Mouse (Mus musculus): ENCODE measurements around the gene Ctbp2.

Ctbp2 gene

GRCm38 (mm10) chr7:133008663-133009062, 115.5 kb downstream of the Ctbp2 start:
- no peak for DNase-seq (ENCODE audit: low spot score in 2 of 2)

- DNase-seq (ENCODE audit: low spot score in 2 of 2): no peak
Measured at GRCm38 (mm10) chr7:133007343-133007742, 116.8 kb downstream of the Ctbp2 start.

- DNase-seq (ENCODE audit: low spot score in 2 of 2): no peak
Measured at GRCm38 (mm10) chr7:133005772-133006171, 118.4 kb downstream of the Ctbp2 start.

- DNase-seq (ENCODE audit: low spot score in 2 of 2): peak; percentile 88 to 93
Measured at GRCm38 (mm10) chr7:133003421-133003820, 120.7 kb downstream of the Ctbp2 start.

GRCm38 (mm10) chr7:133002271-133002670, 121.9 kb downstream of the Ctbp2 start:
- no peak for DNase-seq (ENCODE audit: low spot score in 2 of 2)

- DNase-seq (ENCODE audit: low spot score in 2 of 2): no peak
Measured at GRCm38 (mm10) chr7:133001388-133001787, 122.8 kb downstream of the Ctbp2 start.

- DNase-seq (ENCODE audit: low spot score in 2 of 2): no peak
Measured at GRCm38 (mm10) chr7:132999061-132999460, 125.1 kb downstream of the Ctbp2 start.

GRCm38 (mm10) chr7:132998639-132999038, 125.5 kb downstream of the Ctbp2 start:
- DNase-seq (ENCODE audit: low spot score in 2 of 2): no peak

- peak; percentile 42 to 44 for DNase-seq (ENCODE audit: low spot score in 2 of 2)
Measured at GRCm38 (mm10) chr7:132996391-132996790, 127.8 kb downstream of the Ctbp2 start.

- no peak for DNase-seq (ENCODE audit: low spot score in 2 of 2)
Measured at GRCm38 (mm10) chr7:132994628-132995191, 129.4 kb downstream of the Ctbp2 start.

GRCm38 (mm10) chr7:132994120-132994519, 130.0 kb downstream of the Ctbp2 start:
- no peak for DNase-seq (ENCODE audit: low spot score in 2 of 2)

GRCm38 (mm10) chr7:132992967-132993615, 131.1 kb downstream of the Ctbp2 start:
- DNase-seq (ENCODE audit: low spot score in 2 of 2): peak in 1 of 2 experiments; percentile 1

GRCm38 (mm10) chr7:132991240-132991900, 132.8 kb downstream of the Ctbp2 start:
- DNase-seq (ENCODE audit: low spot score in 2 of 2): peak in 1 of 2 experiments; percentile 1

- DNase-seq (ENCODE audit: low spot score in 2 of 2): no peak
Measured at GRCm38 (mm10) chr7:132989839-132990238, 134.3 kb downstream of the Ctbp2 start.

GRCm38 (mm10) chr7:132982639-132983038, 141.5 kb downstream of the Ctbp2 start:
- DNase-seq (ENCODE audit: low spot score in 2 of 2): no peak

GRCm38 (mm10) chr7:132977981-132978380, 146.2 kb downstream of the Ctbp2 start:
- DNase-seq (ENCODE audit: low spot score in 2 of 2): no peak

GRCm38 (mm10) chr7:132976079-132976478, 148.1 kb downstream of the Ctbp2 start:
- DNase-seq (ENCODE audit: low spot score in 2 of 2): no peak

GRCm38 (mm10) chr7:132972079-132972478, 152.1 kb downstream of the Ctbp2 start:
- DNase-seq (ENCODE audit: low spot score in 2 of 2): no peak

GRCm38 (mm10) chr7:132965707-132966106, 158.4 kb downstream of the Ctbp2 start:
- no peak for DNase-seq (ENCODE audit: low spot score in 2 of 2)

- no peak for DNase-seq (ENCODE audit: low spot score in 2 of 2)
Measured at GRCm38 (mm10) chr7:132964395-132964794, 159.8 kb downstream of the Ctbp2 start.

GRCm38 (mm10) chr7:132950613-132951012, 173.5 kb downstream of the Ctbp2 start:
- no peak for DNase-seq (ENCODE audit: low spot score in 2 of 2)

- no peak for DNase-seq (ENCODE audit: low spot score in 2 of 2)
Measured at GRCm38 (mm10) chr7:132949968-132950367, 174.2 kb downstream of the Ctbp2 start.

GRCm38 (mm10) chr7:132940569-132940968, 183.6 kb downstream of the Ctbp2 start:
- DNase-seq (ENCODE audit: low spot score in 2 of 2): no peak
